Mouse (Mus musculus) ES-Bruce4 (cell line): ENCODE measurements at regions not wholly inside any gene's neighbourhood (a gene's known extent, or its start where the extent isn't known, plus 50 kb on each side); places are given as distances from the start of the nearest gene placed in this dataset.
"Not testable (repeated sequence)": the region's sequence is repeated elsewhere in the genome, so short reads cannot be mapped to it uniquely, and the experiment has no call there.

Experiments used
- H3K27ac ChIP-seq: 2 replicates; pipeline ENCODE4 v1.5.1; 2012; ENCODE audit warnings: low read length, inconsistent platforms; ENCODE audit not compliant: insufficient read depth
- H3K27me3 ChIP-seq: 2 replicates; pipeline ENCODE4 v1.6.1; 2012; ENCODE audit warnings: mild to moderate bottlenecking, low read length, inconsistent platforms; ENCODE audit not compliant: control insufficient read depth, poor library complexity, insufficient read depth, severe bottlenecking
- H3K36me3 ChIP-seq: 2 replicates; pipeline ENCODE4 v1.6.1; 2012; ENCODE audit warnings: inconsistent platforms, mild to moderate bottlenecking, low read length, moderate library complexity; ENCODE audit not compliant: control insufficient read depth, poor library complexity, insufficient read depth, severe bottlenecking
- H3K4me1 ChIP-seq: one replicate; pipeline ENCODE4 v1.8.1; 2011; ENCODE audit warnings: low read length; ENCODE audit not compliant: control insufficient read depth, insufficient read depth
- H3K4me3 ChIP-seq: 2 replicates; pipeline ENCODE4 v1.5.1; 2011; ENCODE audit warnings: low read depth, mild to moderate bottlenecking, low read length
- H3K9ac ChIP-seq: 2 replicates; pipeline ENCODE4 v1.6.1; 2012; ENCODE audit warnings: low read depth, mild to moderate bottlenecking, inconsistent platforms; ENCODE audit not compliant: poor library complexity, severe bottlenecking
- H3K9me3 ChIP-seq: replicated peaks from 2 replicates; pipeline ENCODE4 v1.6.1; 2012; ENCODE audit warnings: mild to moderate bottlenecking, low read length, inconsistent platforms; ENCODE audit not compliant: control insufficient read depth, poor library complexity, insufficient read depth, severe bottlenecking
- CTCF ChIP-seq: IDR thresholded peaks from one replicate; pipeline ENCODE4 v1.8.1; 2011; ENCODE audit warnings: low read depth, low read length
- EP300 ChIP-seq: IDR thresholded peaks from 2 replicates; pipeline ENCODE4 v1.6.1; 2011; ENCODE audit warnings: low read depth, low read length; ENCODE audit not compliant: insufficient read depth
- POLR2A ChIP-seq: IDR thresholded peaks from one replicate; pipeline ENCODE4 v1.8.1; 2011; ENCODE audit warnings: low read length; ENCODE audit not compliant: insufficient read depth

GRCm38 (mm10) chr15:96078580-96078979 lies 208.7 kb upstream of the Arid2 start:
- H3K4me1 ChIP-seq: no peaks in the 10 kb centered on the region
- H3K27me3 ChIP-seq: no peaks in the 10 kb centered on the region
- no peaks in the 10 kb centered on the region for H3K36me3 ChIP-seq
- H3K9me3 ChIP-seq: no peaks in the 10 kb centered on the region
- no peak overlapping the region for H3K9ac ChIP-seq
- no peak overlapping the region for H3K4me3 ChIP-seq
- H3K27ac ChIP-seq: no peak overlapping the region
- no peak for TF ChIP-seq EP300
- TF ChIP-seq CTCF: no peak
- no peak for TF ChIP-seq POLR2A

- TF ChIP-seq CTCF (no peak), EP300 (no peak), POLR2A (no peak)
- Histone ChIP-seq H3K9ac (no peak overlapping the region), H3K4me3 (no peak overlapping the region), H3K9me3 (no peaks in the 10 kb centered on the region), H3K4me1 (no peaks in the 10 kb centered on the region), H3K27me3 (no peaks in the 10 kb centered on the region), H3K36me3 (no peaks in the 10 kb centered on the region), H3K27ac (no peak overlapping the region)
Measured at GRCm38 (mm10) chr15:96089676-96090075, 197.6 kb upstream of the Arid2 start.

- Histone ChIP-seq H3K27me3 (no peaks in the 10 kb centered on the region), H3K36me3 (no peaks in the 10 kb centered on the region), H3K9ac (no peak overlapping the region), H3K4me3 (no peak overlapping the region), H3K27ac (no peak overlapping the region), H3K4me1 (no peaks in the 10 kb centered on the region), H3K9me3 (no peaks in the 10 kb centered on the region)
- TF ChIP-seq CTCF (peak; percentile 8), EP300 (no peak)
Measured at GRCm38 (mm10) chr15:96096438-96096837, 190.9 kb upstream of the Arid2 start.

- Histone ChIP-seq H3K9ac (no peak overlapping the region), H3K9me3 (no peaks in the 10 kb centered on the region), H3K27me3 (no peaks in the 10 kb centered on the region), H3K36me3 (no peaks in the 10 kb centered on the region), H3K4me3 (no peak overlapping the region), H3K4me1 (no peaks in the 10 kb centered on the region), H3K27ac (no peak overlapping the region)
- TF ChIP-seq EP300 (peak; percentile 60; the same call in 1 of the 2 replicates), CTCF (no peak), POLR2A (no peak)
Measured at GRCm38 (mm10) chr15:96098821-96099220, 188.5 kb upstream of the Arid2 start.

- H3K4me3 ChIP-seq, H3K9ac ChIP-seq, H3K9me3 ChIP-seq, H3K27me3 ChIP-seq, H3K36me3 ChIP-seq, H3K4me1 ChIP-seq, H3K27ac ChIP-seq: not testable (repeated sequence)
Measured at GRCm38 (mm10) chr15:96099844-96100640, 187.3 kb upstream of the Arid2 start.

- H3K9me3 ChIP-seq: no peaks in the 10 kb centered on the region
- H3K4me3 ChIP-seq: no peak overlapping the region
- H3K27ac ChIP-seq: no peak overlapping the region
- no peaks in the 10 kb centered on the region for H3K4me1 ChIP-seq
- TF ChIP-seq EP300 (no peak), POLR2A (no peak), CTCF (no peak)
- no peaks in the 10 kb centered on the region for H3K27me3 ChIP-seq
- no peaks in the 10 kb centered on the region for H3K36me3 ChIP-seq
- H3K9ac ChIP-seq: no peak overlapping the region
Measured at GRCm38 (mm10) chr15:96103737-96104136, 183.6 kb upstream of the Arid2 start.
